Mouse (Mus musculus) small intestine, adult 2 months (tissue): ENCODE measurements around the gene Cacna1i.

Experiments
- CTCF ChIP-seq: fragments of 200-500 bp; IDR thresholded peaks from 2 replicates; pipeline ENCODE4 v1.5.1; 2012; ENCODE audit warnings: low read depth, mild to moderate bottlenecking, control low read depth, inconsistent platforms, low read length, moderate library complexity, mixed read lengths; ENCODE audit not compliant: insufficient replicate concordance, insufficient read length; ENCODE audit errors: extremely low read depth
- POLR2A ChIP-seq: fragments of 200-500 bp; IDR thresholded peaks from 2 replicates; pipeline ENCODE4 v1.6.1; 2012; ENCODE audit warnings: low read depth, mild to moderate bottlenecking, control low read depth, inconsistent platforms, low read length, moderate library complexity

DNA sequence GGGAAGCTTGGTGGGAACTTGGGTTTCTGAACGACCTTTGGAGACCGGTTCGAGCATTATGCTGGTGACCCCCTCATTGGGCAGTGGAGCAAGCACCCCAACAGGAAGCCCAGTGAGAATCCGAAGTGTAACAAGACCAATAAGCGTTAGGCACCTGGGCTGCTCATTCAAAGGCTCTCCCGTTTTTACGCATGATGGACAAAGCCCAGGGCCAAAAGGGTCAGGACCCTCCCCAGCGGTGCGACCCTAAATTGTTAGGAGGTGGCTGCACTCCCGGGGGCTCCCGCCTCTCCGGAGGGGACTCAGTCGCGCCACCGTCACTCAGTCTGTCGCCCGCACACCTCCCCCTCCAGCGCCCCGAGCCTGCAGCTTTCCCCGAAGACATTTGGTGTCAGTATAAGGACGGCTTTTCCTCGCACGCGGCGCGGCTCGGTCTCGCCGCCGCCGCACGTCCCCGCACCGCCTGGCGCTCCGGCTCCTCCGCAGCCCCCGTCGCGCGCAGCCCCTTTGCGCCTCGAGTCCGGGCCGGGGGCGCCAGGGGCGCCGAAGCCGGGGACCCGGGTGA lies at the start of gene Cacna1i:
- TF ChIP-seq CTCF (no peak), POLR2A (no peak)
